Mouse (Mus musculus): ENCODE results near the gene Neurod1. TPM values are rescaled to one million over a fixed set of nuclear protein-coding genes. Genes with fewer than 3 reads are reported as not detected.

Gene Neurod1
- 10 to 100 TPM in 3 of 4 experiments, 1 to 10 TPM in 1; 9.8 to 13.3 (median 11.2) TPM for total RNA-seq (2022)

DNA sequence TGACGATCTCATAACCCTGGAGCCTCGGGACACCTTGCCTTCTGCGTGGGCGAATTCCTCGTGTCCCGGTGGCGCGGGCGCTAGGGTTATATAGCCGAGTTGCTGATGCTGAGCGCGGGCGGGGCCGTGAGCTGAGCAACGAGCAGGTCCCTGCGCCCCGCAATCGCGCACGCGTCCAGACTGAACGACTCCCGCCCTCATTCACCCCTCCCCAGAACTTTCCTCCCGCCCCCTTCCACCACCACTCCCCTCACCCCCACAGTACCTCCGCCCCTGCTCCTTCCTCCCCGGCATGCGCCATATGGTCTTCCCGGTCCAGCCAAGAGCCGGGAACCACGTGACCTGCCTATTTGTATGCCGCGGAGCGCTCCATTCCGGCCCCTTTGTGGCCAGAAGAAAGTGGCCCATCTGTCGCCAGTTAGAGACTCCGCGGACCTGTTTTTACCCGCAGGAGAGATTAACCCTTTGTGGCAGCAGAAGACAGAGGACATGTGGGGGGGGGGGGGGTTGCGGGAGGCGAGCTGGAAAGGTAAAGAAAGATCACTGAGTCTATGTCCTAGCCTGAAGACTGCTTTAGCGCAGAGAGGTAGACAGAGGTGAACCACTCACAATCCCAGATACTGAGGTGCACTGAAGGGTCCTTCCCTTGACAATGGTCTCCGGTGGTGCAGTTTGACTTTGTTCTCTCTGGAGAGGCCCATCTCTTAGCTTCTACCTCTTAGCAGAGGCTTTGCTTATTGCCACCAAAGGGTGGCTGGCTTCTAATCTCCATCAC lies at the start of gene Neurod1, which contains the start of gene Cerkl:
Neurod1 (minus strand) TSS at position 177 of the 775 bp plus-strand sequence.
Cerkl (minus strand) TSS at position 211 of the 775 bp plus-strand sequence.
- peak in 1 of 2 experiments; percentile 66 for DNase-seq (ENCODE audit: low spot score in 2 of 2)

GRCm38 (mm10) chr2:79498990-79499755 lies 42.6 kb upstream of the Neurod1 start:
- peak; percentile 36 to 60 for DNase-seq (ENCODE audit: low spot score in 2 of 2)

GRCm38 (mm10) chr2:79485127-79485526 lies 28.6 kb upstream of the Neurod1 start:
- no peak for DNase-seq (ENCODE audit: low spot score in 2 of 2)

DNA sequence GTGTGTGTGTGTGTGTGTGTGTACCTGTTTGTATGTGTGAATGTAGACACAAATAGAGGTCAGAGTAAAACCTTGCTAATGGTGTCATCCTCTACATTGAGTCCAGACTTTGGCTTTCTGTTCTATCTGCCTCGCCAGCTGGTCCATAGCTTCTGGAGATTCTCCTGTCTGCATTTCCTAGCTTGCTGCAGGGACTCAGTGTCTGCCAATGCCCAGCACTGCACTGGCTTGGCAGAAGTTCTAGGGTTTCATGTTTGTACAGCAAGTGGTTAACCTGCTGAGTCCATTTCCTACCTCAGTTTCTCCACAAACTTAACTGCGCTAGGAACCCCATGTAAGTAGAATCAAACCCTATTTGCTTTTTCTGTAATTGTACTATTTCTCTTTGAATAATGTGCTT lies 26.0 kb upstream of the Neurod1 start:
- DNase-seq (ENCODE audit: low spot score in 2 of 2) = no peak

- DNase-seq (ENCODE audit: low spot score in 2 of 2) = no peak
Observed at GRCm38 (mm10) chr2:79462411-79462810, 5.9 kb upstream of the Neurod1 start.

DNA sequence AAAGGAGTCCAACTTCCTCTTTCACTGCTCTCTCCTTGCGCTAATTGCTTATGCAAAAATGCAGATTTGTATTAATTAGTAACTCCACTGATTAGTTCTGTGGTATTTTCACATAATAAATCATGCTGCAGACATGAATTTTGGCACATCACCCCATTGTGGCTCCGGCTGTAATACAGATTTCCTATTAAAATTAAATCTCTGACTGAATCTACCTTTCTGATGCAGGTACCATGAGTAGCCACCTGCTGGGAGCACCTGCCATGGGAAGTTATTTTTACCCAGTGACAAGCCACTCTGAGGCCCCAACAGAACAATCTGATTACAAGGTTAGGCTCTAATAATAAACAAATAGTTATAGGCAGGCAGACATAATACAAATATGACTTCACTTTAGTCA lies 5.3 kb upstream of the Neurod1 start:
- DNase-seq (ENCODE audit: low spot score in 2 of 2) = no peak

GRCm38 (mm10) chr2:79460586-79460985 lies 4.0 kb upstream of the Neurod1 start:
- no peak for DNase-seq (ENCODE audit: low spot score in 2 of 2)

GRCm38 (mm10) chr2:79460107-79460506 lies 3.6 kb upstream of the Neurod1 start:
- DNase-seq (ENCODE audit: low spot score in 2 of 2) = no peak

- DNase-seq (ENCODE audit: low spot score in 2 of 2) = no peak
Observed at GRCm38 (mm10) chr2:79459061-79460045, 2.8 kb upstream of the Neurod1 start.

- DNase-seq (ENCODE audit: low spot score in 2 of 2) = no peak
Observed at GRCm38 (mm10) chr2:79457932-79458331, 1.4 kb upstream of the Neurod1 start.

- DNase-seq (ENCODE audit: low spot score in 2 of 2) = no peak
Observed at GRCm38 (mm10) chr2:79457434-79457833, 883 bp upstream of the Neurod1 start.

- DNase-seq (ENCODE audit: low spot score in 2 of 2) = no peak
Observed at GRCm38 (mm10) chr2:79455646-79456045, 905 bp downstream of the Neurod1 start.

- DNase-seq (ENCODE audit: low spot score in 2 of 2) = no peak
Observed at GRCm38 (mm10) chr2:79454786-79455446, 1.6 kb downstream of the Neurod1 start.

- peak; percentile 39 to 54 for DNase-seq (ENCODE audit: low spot score in 2 of 2)
Observed at GRCm38 (mm10) chr2:79453901-79454781, 2.4 kb downstream of the Neurod1 start.

DNA sequence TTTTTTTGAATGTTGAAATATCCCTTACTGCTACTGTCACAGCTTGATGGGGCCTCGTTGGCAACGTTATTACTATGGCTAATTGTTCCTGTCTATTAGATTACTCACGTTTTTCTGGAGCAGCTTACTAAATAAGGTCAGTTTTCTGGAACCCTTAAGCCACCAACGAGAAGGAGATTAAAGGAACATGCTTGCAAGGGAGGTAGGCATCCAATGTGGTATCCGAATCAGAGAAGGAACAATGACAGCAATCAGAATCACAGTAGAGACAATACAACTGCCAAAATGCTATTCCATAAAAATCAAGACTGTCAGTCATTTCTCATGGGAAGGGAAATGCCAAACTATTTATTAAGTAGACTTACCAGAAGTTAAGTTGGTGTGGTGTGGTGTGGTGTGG lies 5.1 kb downstream of the Neurod1 start:
- no peak for DNase-seq (ENCODE audit: low spot score in 2 of 2)

DNA sequence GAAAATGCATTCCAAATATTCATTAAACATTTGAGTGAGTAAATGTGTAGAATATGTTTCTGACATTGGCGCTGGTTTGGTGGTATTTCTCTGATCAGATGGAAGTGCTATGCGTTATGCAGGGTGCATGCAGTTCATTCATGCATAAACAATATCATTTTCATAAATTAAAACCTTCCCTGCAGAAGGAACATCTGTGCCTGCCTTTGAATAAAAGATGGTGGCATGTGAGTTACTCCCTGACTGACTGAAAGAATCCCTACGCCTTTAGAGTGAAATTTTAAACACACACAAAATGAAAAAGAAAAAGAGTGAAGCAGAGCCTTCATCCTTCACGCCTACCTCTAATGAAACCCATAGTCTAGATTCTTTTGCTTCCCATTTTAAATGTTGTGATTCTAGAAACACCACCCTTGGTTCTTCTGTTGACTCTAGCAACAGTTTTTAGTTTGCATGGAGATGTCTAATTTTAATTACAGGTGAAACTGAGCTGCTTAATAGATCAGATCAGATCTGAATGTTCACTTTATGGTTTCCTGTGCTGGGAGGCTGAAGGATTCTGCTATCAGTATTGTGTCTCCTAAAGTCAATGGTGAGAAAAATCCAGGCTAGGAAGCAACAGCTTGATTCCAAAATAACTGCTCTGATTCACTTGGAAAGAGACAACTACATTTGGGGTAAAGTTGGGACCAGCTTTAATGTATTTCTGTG lies 5.7 kb downstream of the Neurod1 start:
- no peak for DNase-seq (ENCODE audit: low spot score in 2 of 2)

- DNase-seq (ENCODE audit: low spot score in 2 of 2) = no peak
Observed at GRCm38 (mm10) chr2:79449371-79449770, 7.2 kb downstream of the Neurod1 start.

GRCm38 (mm10) chr2:79447198-79447597 lies 9.4 kb downstream of the Neurod1 start:
- no peak for DNase-seq (ENCODE audit: low spot score in 2 of 2)
